Mouse (Mus musculus) liver, embryonic 16.5 days (tissue): ENCODE data around the gene Dhtkd1. TPM values are rescaled to one million over a fixed set of nuclear protein-coding genes. Genes with fewer than 3 reads are reported as not detected.

Experiments used
- ATAC-seq: fragments of 200-750 bp; cut with Nextera tagmentation; 2 replicates; pipeline ENCODE4 v1.8.0; 2017; ENCODE audit warnings: low read depth, mild to moderate bottlenecking, moderate number of reproducible peaks, moderate library complexity
- H3K27ac ChIP-seq: fragments of 300-500 bp; sonication (generic); 2 replicates; pipeline ENCODE4 v1.5.1; 2014; ENCODE audit warnings: mild to moderate bottlenecking, low read length
- H3K27me3 ChIP-seq: fragments of 300-500 bp; sonication (generic); 2 replicates; pipeline ENCODE4 v1.6.1; 2014; ENCODE audit warnings: low read depth, low read length, mixed read lengths; ENCODE audit not compliant: control insufficient read depth, insufficient read depth
- H3K36me3 ChIP-seq: fragments of 300-500 bp; sonication (generic); 2 replicates; pipeline ENCODE4 v1.6.1; 2014; ENCODE audit warnings: mild to moderate bottlenecking; ENCODE audit not compliant: control insufficient read depth, insufficient read depth
- H3K4me1 ChIP-seq: fragments of 300-500 bp; sonication (generic); 2 replicates; pipeline ENCODE4 v1.6.1; 2014; ENCODE audit warnings: low read depth, low read length, mixed read lengths; ENCODE audit not compliant: control insufficient read depth
- H3K4me2 ChIP-seq: fragments of 300-500 bp; sonication (generic); 2 replicates; pipeline ENCODE4 v1.6.1; 2014; ENCODE audit warnings: low read depth, low read length, mixed read lengths
- H3K4me3 ChIP-seq: fragments of 300-500 bp; sonication (generic); 2 replicates; pipeline ENCODE4 v1.5.1; 2014; ENCODE audit warnings: low read depth, mild to moderate bottlenecking, low read length
- H3K9ac ChIP-seq: fragments of 300-500 bp; sonication (generic); 2 replicates; pipeline ENCODE4 v1.6.1; 2014; ENCODE audit warnings: low read depth, low read length
- H3K9me3 ChIP-seq: fragments of 300-500 bp; sonication (generic); replicated peaks from 2 replicates; pipeline ENCODE4 v1.6.1; 2016; ENCODE audit warnings: low read length; ENCODE audit not compliant: control insufficient read depth
- WGBS: fragments of 180-500 bp; shearing (Covaris S2); extraction: QIAGEN DNeasy Blood & Tissue Kit; methylation state at CpG from one replicate; pipeline ENCODE4 v1.1.7; 2014; ENCODE audit not compliant: insufficient replicate concordance; 5-methylcytosine and 5-hydroxymethylcytosine counted together
- polyA plus RNA-seq: library from polyadenylated mRNA; unstranded; fragments of >200 nt; fragmentation: Nextera tagmentation; extraction: Ambion mirVana; gene quantifications from 2 replicates; pipeline ENCODE4 v1.2.1, GENCODE M21; 2015

Dhtkd1 gene
- polyA plus RNA-seq, 1 experiment from 2014 or later = 5.7 TPM

- H3K27me3 ChIP-seq = no peaks in the 10 kb centered on the region
- 31% methylated on average over 3 of the region's 3 CpGs for WGBS
- no peak overlapping the region for H3K4me3 ChIP-seq
- no peaks in the 10 kb centered on the region for H3K36me3 ChIP-seq
- H3K9ac ChIP-seq = no peak overlapping the region
- no peak overlapping the region for H3K27ac ChIP-seq
- ATAC-seq = no peak
- H3K9me3 ChIP-seq = no peaks in the 10 kb centered on the region
- H3K4me1 ChIP-seq = peaks cover 16% of the 10 kb centered on the region
- no peak overlapping the region for H3K4me2 ChIP-seq
These were observed 3.3 kb downstream of the Dhtkd1 start for GRCm38 (mm10) chr2:5939319-5939718.

- no peak overlapping the region for H3K4me2 ChIP-seq
- peak; percentile 53; the same call in 1 of the 2 replicates for ATAC-seq
- H3K36me3 ChIP-seq = no peaks in the 10 kb centered on the region
- H3K9ac ChIP-seq = no peak overlapping the region
- no peak overlapping the region for H3K27ac ChIP-seq
- no peaks in the 10 kb centered on the region for H3K27me3 ChIP-seq
- H3K4me1 ChIP-seq = peaks cover 7% of the 10 kb centered on the region
- H3K4me3 ChIP-seq = no peak overlapping the region
- 63% methylated on average over 4 of the region's 4 CpGs for WGBS
- H3K9me3 ChIP-seq = no peaks in the 10 kb centered on the region
These were observed 6.0 kb downstream of the Dhtkd1 start for GRCm38 (mm10) chr2:5936550-5936949.

- Histone ChIP-seq H3K27me3 (no peaks in the 10 kb centered on the region), H3K4me1 (peaks cover 7% of the 10 kb centered on the region), H3K4me2 (no peak overlapping the region), H3K9me3 (no peaks in the 10 kb centered on the region), H3K36me3 (no peaks in the 10 kb centered on the region), H3K4me3 (no peak overlapping the region), H3K27ac (no peak overlapping the region), H3K9ac (no peak overlapping the region)
- 68% methylated on average over 6 of the region's 6 CpGs for WGBS
- ATAC-seq = no peak; the same call in 1 of the 2 replicates
These were observed 6.5 kb downstream of the Dhtkd1 start for GRCm38 (mm10) chr2:5936068-5936467.

GRCm38 (mm10) chr2:5934936-5935335, 7.7 kb downstream of the Dhtkd1 start:
- H3K4me2 ChIP-seq = no peak overlapping the region
- H3K4me3 ChIP-seq = no peak overlapping the region
- no peak overlapping the region for H3K27ac ChIP-seq
- no peak overlapping the region for H3K9ac ChIP-seq
- H3K9me3 ChIP-seq = no peaks in the 10 kb centered on the region
- 82% methylated on average over 3 of the region's 3 CpGs for WGBS
- peaks cover 7% of the 10 kb centered on the region for H3K4me1 ChIP-seq
- ATAC-seq = no peak
- H3K27me3 ChIP-seq = no peaks in the 10 kb centered on the region
- no peaks in the 10 kb centered on the region for H3K36me3 ChIP-seq

- Histone ChIP-seq H3K36me3 (no peaks in the 10 kb centered on the region; the same call in 1 of the 2 replicates), H3K27me3 (no peaks in the 10 kb centered on the region), H3K4me2 (no peak overlapping the region), H3K9ac (no peak overlapping the region), H3K4me1 (no peaks in the 10 kb centered on the region), H3K27ac (no peak overlapping the region), H3K4me3 (no peak overlapping the region), H3K9me3 (no peaks in the 10 kb centered on the region)
- no peak for ATAC-seq
- 82% methylated on average over 5 of the region's 5 CpGs for WGBS
These were observed 10.7 kb downstream of the Dhtkd1 start for GRCm38 (mm10) chr2:5931938-5932337.

GRCm38 (mm10) chr2:5930291-5931054, 12.1 kb downstream of the Dhtkd1 start:
- Histone ChIP-seq H3K4me2 (no peak overlapping the region), H3K4me3 (no peak overlapping the region), H3K36me3 (no peaks in the 10 kb centered on the region; the same call in 1 of the 2 replicates), H3K27me3 (no peaks in the 10 kb centered on the region), H3K9ac (no peak overlapping the region), H3K9me3 (no peaks in the 10 kb centered on the region), H3K4me1 (no peaks in the 10 kb centered on the region), H3K27ac (no peak overlapping the region)
- no peak for ATAC-seq
- WGBS = 54% methylated on average over 18 of the region's 18 CpGs

- Histone ChIP-seq H3K27ac (no peak overlapping the region), H3K9ac (no peak overlapping the region), H3K36me3 (no peaks in the 10 kb centered on the region; the same call in 1 of the 2 replicates), H3K27me3 (no peaks in the 10 kb centered on the region), H3K4me2 (no peak overlapping the region), H3K4me3 (no peak overlapping the region), H3K9me3 (no peaks in the 10 kb centered on the region), H3K4me1 (no peaks in the 10 kb centered on the region)
- WGBS = 76% methylated on average over 5 of the region's 5 CpGs
- ATAC-seq = no peak
These were observed 12.8 kb downstream of the Dhtkd1 start for GRCm38 (mm10) chr2:5929793-5930192.

GRCm38 (mm10) chr2:5927481-5927880, 15.1 kb downstream of the Dhtkd1 start:
- 88% methylated on average over 5 of the region's 5 CpGs for WGBS

GRCm38 (mm10) chr2:5923786-5924185, 18.8 kb downstream of the Dhtkd1 start:
- Histone ChIP-seq H3K27ac (no peak overlapping the region), H3K36me3 (no peaks in the 10 kb centered on the region; the same call in none of the 2 replicates), H3K4me1 (no peaks in the 10 kb centered on the region), H3K9me3 (no peaks in the 10 kb centered on the region), H3K27me3 (no peaks in the 10 kb centered on the region), H3K4me2 (no peak overlapping the region), H3K4me3 (no peak overlapping the region), H3K9ac (no peak overlapping the region)
- 73% methylated on average over 9 of the region's 9 CpGs for WGBS
- ATAC-seq = no peak

More at GRCm38 (mm10) chr2:5927481-5927880, 15.1 kb downstream of the Dhtkd1 start:
- no peak overlapping the region for H3K4me2 ChIP-seq
- H3K9me3 ChIP-seq = no peaks in the 10 kb centered on the region
- H3K9ac ChIP-seq = no peak overlapping the region
- no peak overlapping the region for H3K27ac ChIP-seq
- no peaks in the 10 kb centered on the region; the same call in 1 of the 2 replicates for H3K36me3 ChIP-seq
- no peak for ATAC-seq
- no peak overlapping the region for H3K4me3 ChIP-seq
- H3K27me3 ChIP-seq = no peaks in the 10 kb centered on the region
- no peaks in the 10 kb centered on the region for H3K4me1 ChIP-seq
